Mouse (Mus musculus) gastrocnemius, postnatal 10 days (tissue): ENCODE results near the gene Zbtb26. TPM values are rescaled to one million over a fixed set of nuclear protein-coding genes. Genes with fewer than 3 reads are reported as not detected.

Experiments used
- DNase-seq: peaks from one replicate; pipeline ENCODE4 v3.0.0; 2021; ENCODE audit warnings: mixed read lengths
- long read RNA-seq, 2 experiments: library from polyadenylated mRNA; stranded (forward); transcript quantifications; one replicate each; pipeline ENCODE4 v2.0.0; 2021
- total RNA-seq, 2 experiments: library from RNA; stranded (reverse); gene quantifications; 2 replicates each; pipeline ENCODE4 v1.2.3; 2021

Gene Zbtb26
- total RNA-seq = 1 to 10 TPM; 2.5 to 4.4 TPM
- long read RNA-seq, experiment 1, full-length matches to known transcripts = 1 of 1 reads
- long read RNA-seq, experiment 1, partial matches to known transcripts = 0 of 1 reads
- long read RNA-seq, experiment 1, other reads (novel, unspliced or antisense) = 0 of 1 reads
- long read RNA-seq, experiment 2, full-length matches to known transcripts = 1 of 1 reads
- long read RNA-seq, experiment 2, partial matches to known transcripts = 0 of 1 reads
- long read RNA-seq, experiment 2, other reads (novel, unspliced or antisense) = 0 of 1 reads

GRCm38 (mm10) chr2:37442611-37443591 lies at the start of gene Zbtb26, which contains the start of the genes Zbtb6 and Rabgap1:
Zbtb26 (minus strand) TSS chr2:37443135.
Zbtb6 (minus strand) TSS chr2:37443171.
Rabgap1 (plus strand) TSS chr2:37443279.
- peak; percentile 95 for DNase-seq

GRCm38 (mm10) chr2:37488956-37489355 lies 46.0 kb upstream of the Zbtb26 start:
- DNase-seq = no peak

- no peak for DNase-seq
These were observed 43.5 kb upstream of the Zbtb26 start for GRCm38 (mm10) chr2:37486408-37486807.

- peak; percentile 21 for DNase-seq
These were observed 42.4 kb upstream of the Zbtb26 start for GRCm38 (mm10) chr2:37485370-37485769.

- no peak for DNase-seq
These were observed 41.2 kb upstream of the Zbtb26 start for GRCm38 (mm10) chr2:37484165-37484564.

- DNase-seq = no peak
These were observed 37.1 kb upstream of the Zbtb26 start for GRCm38 (mm10) chr2:37480039-37480438.

GRCm38 (mm10) chr2:37479559-37479958 lies 36.6 kb upstream of the Zbtb26 start:
- DNase-seq = no peak

GRCm38 (mm10) chr2:37466266-37466665 lies 23.3 kb upstream of the Zbtb26 start:
- DNase-seq = no peak

GRCm38 (mm10) chr2:37460707-37461106 lies 17.8 kb upstream of the Zbtb26 start:
- no peak for DNase-seq

- peak; percentile 5 for DNase-seq
These were observed 9.4 kb upstream of the Zbtb26 start for GRCm38 (mm10) chr2:37452376-37452760.

- DNase-seq = peak; percentile 96
These were observed 8.9 kb upstream of the Zbtb26 start for GRCm38 (mm10) chr2:37451667-37452375.

GRCm38 (mm10) chr2:37431609-37432008 lies 11.3 kb downstream of the Zbtb26 start:
- DNase-seq = no peak

- peak; percentile 71 for DNase-seq
These were observed 12.1 kb downstream of the Zbtb26 start for GRCm38 (mm10) chr2:37430593-37431464.

- DNase-seq = no peak
These were observed 19.3 kb downstream of the Zbtb26 start for GRCm38 (mm10) chr2:37423671-37424070.

GRCm38 (mm10) chr2:37422306-37423304 lies 20.3 kb downstream of the Zbtb26 start, which contains the start of gene Rc3h2:
Rc3h2 (minus strand) TSS chr2:37422903.
- peak; percentile 87 for DNase-seq

GRCm38 (mm10) chr2:37421903-37422302 lies 21.0 kb downstream of the Zbtb26 start:
- DNase-seq = no peak

- DNase-seq = no peak
These were observed 47.4 kb downstream of the Zbtb26 start for GRCm38 (mm10) chr2:37395539-37395938.

- no peak for DNase-seq
These were observed 60.0 kb downstream of the Zbtb26 start for GRCm38 (mm10) chr2:37382921-37383320.
